Mouse (Mus musculus) embryonic facial prominence, embryonic 13.5 days (tissue): ENCODE data around the gene Alox5ap. TPM values are rescaled to one million over a fixed set of nuclear protein-coding genes. Genes with fewer than 3 reads are reported as not detected.
A peak's percentile ranks its signal among the peaks of the same experiment; 100 is the strongest.

Experiments used
- ATAC-seq: fragments of 200-750 bp; cut with Nextera tagmentation; 2 replicates; pipeline ENCODE4 v1.8.0; 2017; ENCODE audit warnings: low read depth; ENCODE audit not compliant: insufficient number of reproducible peaks, insufficient read depth, low FRiP score, low TSS enrichment
- H3K27ac ChIP-seq: fragments of 300-500 bp; sonication (generic); 2 replicates; pipeline ENCODE4 v1.5.1; 2015; ENCODE audit warnings: moderate library complexity, mild to moderate bottlenecking, inconsistent platforms
- H3K27me3 ChIP-seq: fragments of 300-500 bp; sonication (generic); 2 replicates; pipeline ENCODE4 v1.6.1; 2015; ENCODE audit warnings: mild to moderate bottlenecking, inconsistent platforms
- H3K36me3 ChIP-seq: fragments of 300-500 bp; sonication (generic); 2 replicates; pipeline ENCODE4 v1.6.1; 2015; ENCODE audit warnings: mild to moderate bottlenecking, inconsistent platforms
- H3K4me1 ChIP-seq: fragments of 300-500 bp; sonication (generic); 2 replicates; pipeline ENCODE4 v1.6.1; 2015; ENCODE audit warnings: inconsistent platforms
- H3K4me2 ChIP-seq: fragments of 300-500 bp; sonication (generic); 2 replicates; pipeline ENCODE4 v1.6.1; 2015; ENCODE audit warnings: moderate library complexity, mild to moderate bottlenecking, inconsistent platforms
- H3K4me3 ChIP-seq: fragments of 300-500 bp; sonication (generic); 2 replicates; pipeline ENCODE4 v1.5.1; 2015; ENCODE audit warnings: mild to moderate bottlenecking, inconsistent platforms
- H3K9ac ChIP-seq: fragments of 300-500 bp; sonication (generic); 2 replicates; pipeline ENCODE4 v1.6.1; 2015; ENCODE audit warnings: mild to moderate bottlenecking, inconsistent platforms
- H3K9me3 ChIP-seq: fragments of 300-500 bp; sonication (generic); 2 replicates; pipeline ENCODE4 v1.6.1; 2016; ENCODE audit warnings: inconsistent platforms
- WGBS: fragments of 180-500 bp; shearing (Covaris S2); methylation state at CpG from one replicate; pipeline ENCODE4 v1.1.7; 2015; ENCODE audit warnings: mixed read lengths; 5-methylcytosine and 5-hydroxymethylcytosine counted together
- polyA plus RNA-seq: library from polyadenylated mRNA; unstranded; fragments of >200 nt; fragmentation: Nextera tagmentation; extraction: Ambion mirVana; gene quantifications from 2 replicates; pipeline ENCODE4 v1.2.1, GENCODE M21; 2015

The Alox5ap gene
- polyA plus RNA-seq, 1 experiment from 2014 or later = 10.4 TPM

DNA sequence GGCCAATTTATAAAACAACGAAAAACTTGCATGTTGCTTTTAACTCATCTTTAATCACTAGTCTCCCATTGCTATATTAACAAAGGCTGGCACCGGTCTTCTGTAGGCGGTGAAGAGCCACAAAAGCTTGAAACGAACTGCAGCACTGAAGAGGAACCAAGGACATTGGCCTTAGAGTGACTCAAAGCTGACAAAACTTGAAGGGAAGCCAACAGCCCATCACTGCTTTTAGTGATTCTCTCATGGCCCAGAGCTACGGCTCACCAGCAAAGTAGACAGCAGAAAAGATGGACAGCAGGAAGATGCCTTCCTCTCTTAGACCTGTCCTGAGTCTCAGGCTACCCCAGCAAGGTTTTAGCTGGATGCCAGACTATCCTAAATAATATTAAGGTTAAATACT lies 22.1 kb upstream of the Alox5ap start:
- Histone ChIP-seq H3K27ac (no peak overlapping the region), H3K27me3 (no peaks in the 10 kb centered on the region), H3K4me3 (no peak overlapping the region), H3K4me1 (peaks cover 14% of the 10 kb centered on the region), H3K9me3 (no peaks in the 10 kb centered on the region; the same call in 1 of the 2 replicates), H3K9ac (no peak overlapping the region), H3K4me2 (no peak overlapping the region), H3K36me3 (no peaks in the 10 kb centered on the region)
- ATAC-seq = no peak
- WGBS = 90% methylated on average over 5 of the region's 5 CpGs

DNA sequence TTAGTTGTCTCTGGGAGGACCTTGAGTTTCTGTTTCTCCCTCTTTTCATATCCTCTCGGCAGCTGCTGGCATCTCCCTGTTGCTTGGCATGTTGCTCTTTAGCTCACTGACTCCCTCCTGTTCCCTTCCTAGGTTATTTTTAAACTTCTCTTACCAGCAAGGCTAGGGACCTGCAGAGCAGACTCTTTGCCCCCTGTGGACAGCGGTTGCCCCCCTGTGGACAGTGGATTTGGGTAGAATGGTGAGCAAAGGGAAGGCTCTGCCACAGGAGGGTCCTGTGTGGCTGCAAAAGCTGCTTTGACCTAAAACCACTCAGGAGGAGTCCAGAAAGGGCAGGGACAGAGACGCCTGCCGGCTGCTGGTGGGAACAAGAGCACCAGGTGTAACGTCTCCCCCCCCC lies 21.5 kb upstream of the Alox5ap start:
- ATAC-seq = no peak
- Histone ChIP-seq H3K36me3 (no peaks in the 10 kb centered on the region), H3K4me3 (no peak overlapping the region), H3K9me3 (no peaks in the 10 kb centered on the region; the same call in 1 of the 2 replicates), H3K4me1 (peaks cover 14% of the 10 kb centered on the region), H3K27me3 (no peaks in the 10 kb centered on the region), H3K4me2 (no peak overlapping the region), H3K9ac (no peak overlapping the region), H3K27ac (no peak overlapping the region)
- WGBS = 42% methylated on average over 5 of the region's 5 CpGs

DNA sequence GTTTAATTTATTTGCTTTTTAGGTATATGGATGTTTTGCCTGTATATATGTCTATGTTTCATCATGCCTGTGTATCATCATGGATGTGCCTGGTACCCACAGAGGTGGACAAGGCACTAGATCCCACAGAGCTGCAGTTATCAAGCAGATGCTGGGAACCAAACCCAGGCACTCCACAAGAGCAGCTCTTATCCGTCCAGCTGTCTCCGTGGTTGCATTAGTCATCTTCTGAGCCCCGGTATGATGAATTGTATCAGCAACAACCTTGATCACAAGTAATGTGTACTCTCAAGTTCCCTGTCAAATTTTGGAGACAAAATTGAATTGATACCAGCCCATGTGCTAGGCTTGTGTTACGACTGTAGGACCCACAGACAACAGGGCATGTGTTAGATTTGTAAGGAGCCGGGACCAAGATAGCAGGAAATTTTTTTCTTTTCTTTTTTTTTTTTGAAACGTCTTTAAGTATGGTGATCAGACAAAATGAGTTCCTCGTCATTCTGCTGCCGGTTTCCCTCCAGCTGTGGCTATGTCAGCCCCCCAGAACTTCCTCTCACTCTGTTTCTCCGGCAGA lies 19.1 kb upstream of the Alox5ap start:
- Histone ChIP-seq H3K4me3 (peak overlapping the region; percentile 29), H3K27ac (no peak overlapping the region), H3K27me3 (no peaks in the 10 kb centered on the region), H3K4me2 (peak overlapping the region; percentile 60), H3K4me1 (peaks cover 14% of the 10 kb centered on the region), H3K9me3 (no peaks in the 10 kb centered on the region; the same call in 1 of the 2 replicates), H3K9ac (peak overlapping the region; percentile 51), H3K36me3 (no peaks in the 10 kb centered on the region)
- WGBS = 31% methylated on average over 9 of the region's 9 CpGs
- no peak for ATAC-seq

DNA sequence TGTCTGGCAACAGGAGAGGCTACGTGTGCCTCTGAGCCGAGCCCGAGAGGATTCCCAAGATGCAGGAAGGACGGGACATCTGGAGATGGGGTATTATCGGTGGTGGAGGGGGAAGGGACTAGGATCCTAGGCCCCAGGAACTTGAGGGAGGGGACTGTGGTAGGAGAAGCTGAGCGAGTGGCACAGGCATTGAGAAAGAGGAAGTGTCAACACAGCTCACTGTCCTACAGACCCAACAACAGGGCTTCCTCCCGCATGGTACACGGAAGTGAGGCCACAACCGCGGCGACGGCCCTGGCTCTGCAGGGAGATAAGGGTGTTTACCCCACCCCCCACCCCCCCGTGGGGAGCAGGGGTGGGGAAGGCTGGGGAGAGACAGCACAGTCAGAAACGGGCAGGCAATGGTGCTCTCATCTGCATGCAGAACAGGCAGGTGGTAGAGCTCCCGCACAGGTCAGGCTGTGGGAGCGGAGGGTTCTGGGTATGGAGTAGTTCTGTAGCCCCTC lies 18.5 kb upstream of the Alox5ap start:
- Histone ChIP-seq H3K9me3 (no peaks in the 10 kb centered on the region; the same call in 1 of the 2 replicates), H3K4me2 (peak overlapping the region; percentile 60), H3K27me3 (no peaks in the 10 kb centered on the region), H3K4me1 (peaks cover 14% of the 10 kb centered on the region), H3K27ac (no peak overlapping the region), H3K9ac (peak overlapping the region; percentile 51), H3K4me3 (peak overlapping the region; percentile 29), H3K36me3 (no peaks in the 10 kb centered on the region)
- 18% methylated on average over 16 of the region's 16 CpGs for WGBS
- ATAC-seq = peak; percentile 74; the same call in 1 of the 2 replicates

DNA sequence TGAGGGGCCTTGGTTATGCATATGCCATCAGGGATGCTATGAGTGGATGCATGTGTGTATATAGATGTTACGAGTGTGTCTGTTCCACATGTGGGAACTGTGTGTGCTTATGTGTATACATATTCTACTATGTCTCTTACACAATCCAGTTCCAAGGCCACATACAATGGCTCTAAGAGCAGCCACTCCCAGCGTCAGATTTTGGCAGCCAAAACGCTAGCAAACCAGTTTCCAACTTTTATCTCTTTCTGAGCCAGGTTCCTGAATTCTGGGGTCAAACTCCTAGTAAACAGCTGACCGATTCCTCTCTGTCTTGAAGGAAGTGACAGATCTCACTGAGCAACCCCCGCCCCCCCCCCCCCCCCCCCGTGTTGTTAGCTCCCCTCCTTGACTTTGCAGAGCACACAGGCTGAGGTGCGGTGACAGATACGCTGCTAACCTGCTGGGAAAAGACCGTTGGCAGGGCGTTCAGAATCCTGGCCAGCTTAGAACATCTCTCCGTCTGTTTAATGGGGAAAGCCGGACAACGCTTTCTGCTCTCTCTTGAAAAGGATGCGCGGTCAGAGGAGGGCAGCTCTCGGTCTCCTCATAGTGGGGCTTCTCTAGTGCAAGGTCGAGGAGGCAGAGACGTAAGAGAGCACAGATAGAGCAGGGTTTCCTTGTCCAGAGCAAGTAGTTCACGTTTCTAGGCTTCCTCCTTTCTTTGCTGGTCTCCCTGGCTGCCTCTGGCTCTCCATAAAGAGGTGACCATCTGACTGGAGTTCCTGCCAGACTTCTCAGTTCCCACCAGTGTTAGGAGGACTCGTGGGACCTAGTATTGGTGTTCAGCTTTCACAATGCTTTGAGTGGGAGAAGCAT lies 17.3 kb upstream of the Alox5ap start:
- H3K27me3 ChIP-seq = no peaks in the 10 kb centered on the region
- no peak overlapping the region for H3K4me3 ChIP-seq
- no peak overlapping the region for H3K9ac ChIP-seq
- H3K4me1 ChIP-seq = peaks cover 14% of the 10 kb centered on the region
- H3K27ac ChIP-seq = no peak overlapping the region; the same call in 1 of the 2 replicates
- no peaks in the 10 kb centered on the region for H3K36me3 ChIP-seq
- no peak for ATAC-seq
- H3K4me2 ChIP-seq = no peak overlapping the region
- H3K9me3 ChIP-seq = no peaks in the 10 kb centered on the region
- WGBS = 54% methylated on average over 19 of the region's 20 CpGs

DNA sequence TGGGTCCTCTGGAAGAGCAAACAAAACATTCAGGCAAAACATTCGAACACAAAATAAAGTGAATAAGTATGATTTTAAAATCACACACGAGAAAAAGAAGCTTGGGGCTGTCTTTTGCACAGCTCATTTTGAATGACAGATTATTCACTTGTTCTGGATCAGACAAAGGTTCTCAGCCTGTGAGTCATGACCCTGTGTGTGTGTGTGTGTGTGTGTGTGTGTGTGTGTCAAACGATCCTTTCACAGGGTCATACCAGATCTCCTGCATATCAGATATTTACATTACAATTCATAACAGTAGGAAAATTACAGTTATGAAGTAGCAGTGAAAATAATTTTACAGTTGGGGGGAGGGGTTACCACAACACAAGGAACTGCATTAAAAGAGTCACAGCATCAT lies 12.3 kb upstream of the Alox5ap start:
- no peak for ATAC-seq
- H3K9me3 ChIP-seq = no peaks in the 10 kb centered on the region
- no peak overlapping the region for H3K4me2 ChIP-seq
- no peaks in the 10 kb centered on the region for H3K36me3 ChIP-seq
- no peak overlapping the region for H3K9ac ChIP-seq
- H3K27me3 ChIP-seq = no peaks in the 10 kb centered on the region
- H3K4me1 ChIP-seq = no peaks in the 10 kb centered on the region
- WGBS = 82% methylated on average over 3 of the region's 3 CpGs
- no peak overlapping the region for H3K27ac ChIP-seq
- H3K4me3 ChIP-seq = no peak overlapping the region

DNA sequence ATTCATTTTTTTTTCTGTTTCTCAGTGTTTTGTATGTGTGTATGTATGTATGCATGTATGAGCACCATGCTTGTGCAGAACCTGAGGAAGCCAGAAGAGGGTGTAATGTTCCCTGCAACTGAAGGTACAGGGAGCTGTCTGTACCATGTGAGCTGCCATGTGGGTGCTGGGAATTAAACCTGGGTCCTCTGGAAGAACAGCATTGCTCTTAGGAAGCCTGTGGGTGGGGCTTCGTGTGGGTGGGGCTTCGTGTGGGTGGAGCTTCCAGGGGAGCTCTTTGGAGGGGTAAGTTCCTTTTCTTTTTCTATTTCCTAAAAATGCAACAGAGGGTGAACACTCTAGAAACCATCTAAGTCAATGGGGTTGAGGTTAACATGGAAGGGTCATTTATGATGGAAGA lies 11.1 kb upstream of the Alox5ap start:
- no peak overlapping the region for H3K27ac ChIP-seq
- H3K36me3 ChIP-seq = no peaks in the 10 kb centered on the region
- H3K9ac ChIP-seq = no peak overlapping the region
- WGBS = 55% methylated on average over 2 of the region's 2 CpGs
- H3K4me2 ChIP-seq = no peak overlapping the region
- ATAC-seq = no peak
- no peaks in the 10 kb centered on the region for H3K4me1 ChIP-seq
- no peaks in the 10 kb centered on the region for H3K9me3 ChIP-seq
- no peaks in the 10 kb centered on the region for H3K27me3 ChIP-seq
- H3K4me3 ChIP-seq = no peak overlapping the region

DNA sequence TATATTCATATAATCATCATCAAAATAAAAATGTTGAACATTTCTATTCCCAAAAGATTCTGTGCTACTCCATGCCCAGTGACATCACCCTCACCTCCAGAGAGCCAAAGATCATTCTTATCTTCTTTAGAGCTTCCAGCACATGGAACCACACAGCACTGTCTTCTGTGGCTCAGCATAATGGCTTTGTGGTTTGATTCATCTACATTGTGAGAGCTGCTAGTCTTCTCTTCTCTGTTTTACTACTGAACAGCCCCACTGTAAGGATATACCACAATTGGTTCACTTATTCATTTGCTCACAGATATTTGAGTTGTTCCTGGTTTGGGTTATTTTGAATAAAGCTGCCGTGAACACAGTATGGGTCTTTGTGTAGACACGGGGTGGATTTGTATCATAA lies 9.0 kb upstream of the Alox5ap start:
- Histone ChIP-seq H3K36me3 (no peaks in the 10 kb centered on the region), H3K27me3 (no peaks in the 10 kb centered on the region)
- 80% methylated on average over 2 of the region's 2 CpGs for WGBS

DNA sequence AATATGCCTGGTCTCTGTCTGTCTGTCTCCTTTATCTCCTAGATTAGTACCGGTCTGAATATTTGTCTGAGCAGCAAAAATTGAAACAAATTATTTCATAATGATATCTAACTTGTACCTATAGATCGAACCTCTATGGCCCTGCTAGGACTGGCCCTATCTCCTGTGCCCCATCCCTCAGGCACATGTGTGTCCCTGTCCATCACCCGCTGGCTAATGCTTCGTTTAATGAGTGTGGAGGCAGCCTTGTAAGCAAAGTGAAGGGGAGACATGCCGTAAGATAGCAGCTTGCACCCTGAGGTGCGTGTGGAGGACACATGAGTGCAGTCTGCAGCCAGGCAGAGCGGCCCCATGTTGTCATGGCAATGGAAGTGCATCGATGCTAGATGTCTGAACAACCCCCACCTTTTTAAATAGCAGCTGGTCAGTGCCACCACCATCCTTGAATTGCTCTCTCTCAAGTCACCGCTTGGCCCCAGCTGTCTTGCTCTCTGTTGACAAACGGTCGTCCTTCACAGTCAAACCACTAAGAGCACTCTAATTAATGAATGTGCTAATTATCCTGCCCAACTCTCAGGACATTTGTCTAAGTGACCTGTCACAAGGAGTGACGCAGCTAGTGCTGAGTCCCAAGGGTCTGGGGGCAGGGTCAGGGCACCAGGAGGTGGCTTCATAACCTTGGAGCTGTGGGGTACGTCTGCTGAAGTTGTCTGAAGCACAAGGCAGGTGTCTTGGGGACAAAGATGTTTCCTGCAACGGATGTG lies 6.9 kb upstream of the Alox5ap start:
- no peaks in the 10 kb centered on the region for H3K36me3 ChIP-seq
- ATAC-seq = no peak
- no peaks in the 10 kb centered on the region for H3K27me3 ChIP-seq
- 69% methylated on average over 14 of the region's 14 CpGs for WGBS
- no peak overlapping the region for H3K4me3 ChIP-seq
- no peak overlapping the region for H3K9ac ChIP-seq
- no peak overlapping the region for H3K4me2 ChIP-seq
- H3K9me3 ChIP-seq = no peaks in the 10 kb centered on the region
- H3K4me1 ChIP-seq = peaks cover 8% of the 10 kb centered on the region
- H3K27ac ChIP-seq = no peak overlapping the region

More for the DNA sequence above, 9.0 kb upstream of the Alox5ap start:
- Histone ChIP-seq H3K9me3 (no peaks in the 10 kb centered on the region), H3K27ac (no peak overlapping the region), H3K9ac (no peak overlapping the region), H3K4me2 (no peak overlapping the region), H3K4me3 (no peak overlapping the region), H3K4me1 (peaks cover 8% of the 10 kb centered on the region)
- ATAC-seq = no peak

DNA sequence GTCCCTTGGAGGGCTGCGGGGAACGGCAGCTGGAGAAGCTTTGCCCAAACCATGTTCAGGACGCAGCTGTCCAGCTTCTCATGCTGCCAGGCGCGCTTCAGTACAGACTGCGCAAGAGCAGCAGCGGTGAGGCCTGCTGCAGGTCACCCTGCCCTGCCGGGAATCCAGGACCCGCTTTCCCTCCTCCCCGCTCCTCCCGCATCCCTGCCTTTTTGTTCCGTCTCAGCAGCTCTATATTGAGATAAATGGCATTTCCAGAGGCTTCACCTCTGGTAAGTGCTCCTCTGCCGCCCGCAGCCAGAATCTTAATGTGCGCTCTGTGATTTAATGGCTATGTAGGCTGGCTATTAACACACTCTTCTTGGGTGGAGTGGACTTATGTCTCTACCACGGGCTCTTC lies 5.5 kb upstream of the Alox5ap start:
- no peak overlapping the region for H3K4me3 ChIP-seq
- ATAC-seq = no peak
- 41% methylated on average over 16 of the region's 16 CpGs for WGBS

DNA sequence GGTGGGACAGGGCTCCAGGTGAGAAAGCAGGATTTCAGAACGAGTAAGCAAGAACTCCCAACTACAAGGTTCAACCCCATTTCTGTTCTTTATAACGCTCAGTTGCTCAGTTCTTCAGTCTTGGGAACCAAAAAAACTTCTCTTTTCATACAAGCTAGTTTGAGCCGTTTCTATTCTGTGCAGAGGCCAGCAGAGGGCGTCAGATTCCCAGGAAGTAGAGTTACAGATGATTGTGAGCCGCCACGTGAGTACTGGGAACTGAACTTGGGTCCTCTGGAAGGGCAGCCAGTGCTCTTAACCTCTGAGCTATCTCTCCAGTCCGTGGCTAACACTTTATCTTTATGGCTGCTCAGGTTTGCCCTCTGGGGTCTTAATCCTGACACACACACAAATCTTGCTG lies 3.1 kb upstream of the Alox5ap start:
- Histone ChIP-seq H3K4me3 (no peak overlapping the region), H3K9me3 (no peaks in the 10 kb centered on the region), H3K36me3 (no peaks in the 10 kb centered on the region), H3K27ac (no peak overlapping the region), H3K27me3 (no peaks in the 10 kb centered on the region), H3K4me1 (peaks cover 8% of the 10 kb centered on the region), H3K4me2 (no peak overlapping the region), H3K9ac (no peak overlapping the region)
- ATAC-seq = no peak
- 73% methylated on average over 7 of the region's 7 CpGs for WGBS

More for the DNA sequence above, 5.5 kb upstream of the Alox5ap start:
- Histone ChIP-seq H3K27ac (no peak overlapping the region), H3K36me3 (no peaks in the 10 kb centered on the region), H3K27me3 (no peaks in the 10 kb centered on the region), H3K4me2 (peak overlapping the region; percentile 33), H3K9ac (peak overlapping the region; percentile 44; the same call in 1 of the 2 replicates), H3K9me3 (no peaks in the 10 kb centered on the region), H3K4me1 (peaks cover 8% of the 10 kb centered on the region)
